Mouse (Mus musculus) layer of hippocampus, adult 11-12 months (tissue): ENCODE data around the gene Crtac1.

Experiments used
- DNase-seq: peaks from one replicate; pipeline ENCODE4 v3.0.0; 2022; ENCODE audit warnings: low spot score

Gene Crtac1

GRCm38 (mm10) chr19:42431485-42432190 lies at the start of gene Crtac1:
Crtac1 (minus strand) TSS chr19:42431783.
- DNase-seq = peak; percentile 87

- no peak for DNase-seq
These were observed 46.7 kb upstream of the Crtac1 start for GRCm38 (mm10) chr19:42478303-42478702.

GRCm38 (mm10) chr19:42477769-42478168 lies 46.2 kb upstream of the Crtac1 start:
- DNase-seq = no peak

GRCm38 (mm10) chr19:42472831-42473230 lies 41.2 kb upstream of the Crtac1 start:
- no peak for DNase-seq

GRCm38 (mm10) chr19:42471571-42471970 lies 40.0 kb upstream of the Crtac1 start:
- DNase-seq = no peak

GRCm38 (mm10) chr19:42461851-42462250 lies 30.3 kb upstream of the Crtac1 start:
- DNase-seq = no peak

- DNase-seq = no peak
These were observed 29.8 kb upstream of the Crtac1 start for GRCm38 (mm10) chr19:42461353-42461752.

- no peak for DNase-seq
These were observed 27.9 kb upstream of the Crtac1 start for GRCm38 (mm10) chr19:42459512-42459911.

GRCm38 (mm10) chr19:42454481-42455236 lies 23.1 kb upstream of the Crtac1 start:
- no peak for DNase-seq

- no peak for DNase-seq
These were observed 22.4 kb upstream of the Crtac1 start for GRCm38 (mm10) chr19:42454006-42454405.

- DNase-seq = no peak
These were observed 21.0 kb upstream of the Crtac1 start for GRCm38 (mm10) chr19:42452539-42452938.

GRCm38 (mm10) chr19:42448539-42448938 lies 17.0 kb upstream of the Crtac1 start:
- no peak for DNase-seq

GRCm38 (mm10) chr19:42443887-42444409 lies 12.4 kb upstream of the Crtac1 start:
- peak; percentile 44 for DNase-seq

- DNase-seq = peak; percentile 38
These were observed 11.7 kb upstream of the Crtac1 start for GRCm38 (mm10) chr19:42443266-42443665.

- DNase-seq = no peak
These were observed 10.9 kb upstream of the Crtac1 start for GRCm38 (mm10) chr19:42442246-42443197.

GRCm38 (mm10) chr19:42440089-42440488 lies 8.5 kb upstream of the Crtac1 start:
- peak; percentile 59 for DNase-seq

- no peak for DNase-seq
These were observed 7.8 kb upstream of the Crtac1 start for GRCm38 (mm10) chr19:42439353-42439752.

- no peak for DNase-seq
These were observed 4.0 kb upstream of the Crtac1 start for GRCm38 (mm10) chr19:42435621-42436020.

- no peak for DNase-seq
These were observed 1.2 kb upstream of the Crtac1 start for GRCm38 (mm10) chr19:42432761-42433160.

GRCm38 (mm10) chr19:42432191-42432590 lies 608 bp upstream of the Crtac1 start:
- DNase-seq = peak; percentile 45

- DNase-seq = peak; percentile 54
These were observed 602 bp downstream of the Crtac1 start for GRCm38 (mm10) chr19:42430981-42431380.

GRCm38 (mm10) chr19:42429410-42429809 lies 2.2 kb downstream of the Crtac1 start:
- peak; percentile 70 for DNase-seq
